Mouse (Mus musculus) adrenal gland, postnatal 0 days (tissue): ENCODE measurements around the gene Vmn1r129. TPM values are rescaled to one million over a fixed set of nuclear protein-coding genes. Genes with fewer than 3 reads are reported as not detected.

ENCODE experiments used
- polyA plus RNA-seq: library from polyadenylated mRNA; unstranded; fragments of >200 nt; fragmentation: Nextera tagmentation; extraction: Ambion mirVana; gene quantifications from 2 replicates; pipeline ENCODE4 v1.2.1, GENCODE M21; 2015

Gene Vmn1r129
- polyA plus RNA-seq, result not detected in 2 replicates

GRCm38 (mm10) chr7:21361191-21361590 is at the start of gene Vmn1r129:
TSS of gene Vmn1r129 (minus strand) at chr7:21361291.

GRCm38 (mm10) chr7:21349073-21349472 is 12.0 kb downstream of the Vmn1r129 start, which contains the start of gene Vmn1r128:
TSS of gene Vmn1r128 (plus strand) at chr7:21349373.

GRCm38 (mm10) chr7:21319761-21320160 is 41.3 kb downstream of the Vmn1r129 start, which contains the start of gene Vmn1r127:
TSS of gene Vmn1r127 (minus strand) at chr7:21319861.

Other genes starting within 250 kb of the Vmn1r129 start
- gene Vmn1r122, start 227.2 kb downstream of the Vmn1r129 start, polyA plus RNA-seq, result not detected in 2 replicates
- gene Vmn1r123, start 199.1 kb downstream of the Vmn1r129 start, polyA plus RNA-seq, result not detected in 2 replicates
- gene Gm5157, start 170.9 kb downstream of the Vmn1r129 start, polyA plus RNA-seq, result not detected in 2 replicates
- not detected in 2 replicates for gene Vmn1r124, start 100.7 kb downstream of the Vmn1r129 start, polyA plus RNA-seq
- gene Vmn1r125, start 89.1 kb downstream of the Vmn1r129 start, polyA plus RNA-seq, result not detected in 2 replicates
- gene Vmn1r126, start 59.8 kb downstream of the Vmn1r129 start, polyA plus RNA-seq, result not detected in 2 replicates
- not detected in 2 replicates for gene Vmn1r127, start 41.4 kb downstream of the Vmn1r129 start, polyA plus RNA-seq
- not detected in 2 replicates for gene Vmn1r128, start 11.9 kb downstream of the Vmn1r129 start, polyA plus RNA-seq
- not detected in 2 replicates for gene Gm6882, start 71.5 kb upstream of the Vmn1r129 start, polyA plus RNA-seq
- gene Vmn1r130, start 150.5 kb upstream of the Vmn1r129 start, polyA plus RNA-seq, result not detected in 2 replicates
- gene Vmn1r131, start 184.8 kb upstream of the Vmn1r129 start, polyA plus RNA-seq, result not detected in 2 replicates